Mouse (Mus musculus) embryonic fibroblast, embryonic 13.5 days (primary cell): ENCODE measurements around the gene Csmd2.

Experiments
- CTCF ChIP-seq: IDR thresholded peaks from 2 replicates; pipeline ENCODE4 v1.5.1; 2011; ENCODE audit warnings: mild to moderate bottlenecking, control low read depth, low read length, moderate library complexity, borderline replicate concordance; ENCODE audit not compliant: insufficient read depth
- POLR2A ChIP-seq: IDR thresholded peaks from 2 replicates; pipeline ENCODE4 v1.6.1; 2011; ENCODE audit warnings: low read depth, mild to moderate bottlenecking, control low read depth, low read length, moderate library complexity

GRCm38 (mm10) chr4:128149524-128149923 lies 161.9 kb downstream of the Csmd2 start:
- TF ChIP-seq POLR2A (no peak), CTCF (no peak)
